Mouse (Mus musculus) B cell, adult 2 months (primary cell): ENCODE measurements around the gene Micu2.
"Not testable (repeated sequence)": the region's sequence is repeated elsewhere in the genome, so short reads cannot be mapped to it uniquely, and the experiment has no call there.

Experiments used
- DNase-seq, 2 experiments: peaks; one replicate each; pipeline ENCODE4 v3.0.0; 2022

Gene Micu2

GRCm38 (mm10) chr14:57951089-57951488 lies 48.0 kb downstream of the Micu2 start:
- peak; percentile 3 to 9 for DNase-seq

- no peak for DNase-seq
Measured at GRCm38 (mm10) chr14:57945834-57946233, 53.2 kb downstream of the Micu2 start.

- no peak for DNase-seq
Measured at GRCm38 (mm10) chr14:57937297-57937696, 61.8 kb downstream of the Micu2 start.

GRCm38 (mm10) chr14:57934666-57935065 lies 64.4 kb downstream of the Micu2 start:
- DNase-seq: no peak

GRCm38 (mm10) chr14:57933608-57934007 lies 65.5 kb downstream of the Micu2 start:
- no peak for DNase-seq

GRCm38 (mm10) chr14:57932881-57933443 lies 66.1 kb downstream of the Micu2 start:
- no peak for DNase-seq

GRCm38 (mm10) chr14:57921428-57922131 lies 77.5 kb downstream of the Micu2 start:
- no peak for DNase-seq

- DNase-seq: no peak
Measured at GRCm38 (mm10) chr14:57920568-57921310, 78.3 kb downstream of the Micu2 start.

- no peak for DNase-seq
Measured at GRCm38 (mm10) chr14:57919148-57919875, 79.8 kb downstream of the Micu2 start.

GRCm38 (mm10) chr14:57915341-57915740 lies 83.7 kb downstream of the Micu2 start:
- no peak for DNase-seq

- DNase-seq: not testable (repeated sequence)
Measured at GRCm38 (mm10) chr14:57912211-57913007, 86.7 kb downstream of the Micu2 start.

- not testable (repeated sequence) for DNase-seq
Measured at GRCm38 (mm10) chr14:57911787-57912186, 87.3 kb downstream of the Micu2 start.

- DNase-seq: no peak
Measured at GRCm38 (mm10) chr14:57911316-57911715, 87.7 kb downstream of the Micu2 start.

- DNase-seq: peak; percentile 85 to 87
Measured at GRCm38 (mm10) chr14:57910501-57911068, 88.5 kb downstream of the Micu2 start.

- no peak for DNase-seq
Measured at GRCm38 (mm10) chr14:57909297-57909696, 89.8 kb downstream of the Micu2 start.

- DNase-seq: peak; percentile 34 to 45
Measured at GRCm38 (mm10) chr14:57908431-57908830, 90.6 kb downstream of the Micu2 start.

GRCm38 (mm10) chr14:57901998-57902397 lies 97.1 kb downstream of the Micu2 start:
- DNase-seq: no peak

- no peak for DNase-seq
Measured at GRCm38 (mm10) chr14:57896882-57897281, 102.2 kb downstream of the Micu2 start.

GRCm38 (mm10) chr14:57896088-57896871 lies 102.8 kb downstream of the Micu2 start:
- not testable (repeated sequence) for DNase-seq

GRCm38 (mm10) chr14:57894346-57894745 lies 104.7 kb downstream of the Micu2 start:
- DNase-seq: no peak

- no peak for DNase-seq
Measured at GRCm38 (mm10) chr14:57892961-57893360, 106.1 kb downstream of the Micu2 start.
